Mouse (Mus musculus) olfactory bulb, adult 2 months (tissue): Measurements from ENCODE around the gene Pde6b. TPM values are rescaled to one million over a fixed set of nuclear protein-coding genes. Genes with fewer than 3 reads are reported as not detected.

Experiments
- H3K27ac ChIP-seq: fragments of 200-500 bp; 2 replicates; pipeline ENCODE4 v1.5.1; 2012; ENCODE audit warnings: low read depth, low read length; ENCODE audit not compliant: insufficient read depth
- H3K4me1 ChIP-seq: fragments of 200-500 bp; 2 replicates; pipeline ENCODE4 v1.6.1; 2012; ENCODE audit warnings: low read length; ENCODE audit not compliant: control insufficient read depth, insufficient read depth
- H3K4me3 ChIP-seq: fragments of 200-500 bp; 2 replicates; pipeline ENCODE4 v1.5.1; 2012; ENCODE audit warnings: mild to moderate bottlenecking, low read depth, low read length, moderate library complexity; ENCODE audit not compliant: insufficient read depth
- CTCF ChIP-seq: fragments of 200-500 bp; IDR thresholded peaks from 2 replicates; pipeline ENCODE4 v1.5.1; 2012; ENCODE audit warnings: low read depth, mild to moderate bottlenecking, low read length, moderate library complexity; ENCODE audit not compliant: insufficient read depth
- POLR2A ChIP-seq: fragments of 200-500 bp; IDR thresholded peaks from 2 replicates; pipeline ENCODE4 v1.6.1; 2012; ENCODE audit warnings: mild to moderate bottlenecking, low read depth, low read length, moderate library complexity; ENCODE audit not compliant: insufficient read depth
- WGBS: fragments of 180-500 bp; shearing (Covaris S2); methylation state at CpG from one replicate; pipeline ENCODE4 v1.1.7; 2018; 5-methylcytosine and 5-hydroxymethylcytosine counted together
- polyA plus RNA-seq: library from polyadenylated mRNA; stranded (reverse); fragments of >200 nt; gene quantifications from 2 replicates; pipeline ENCODE4 v1.2.4, GENCODE M21; 2012; ENCODE audit warnings: low replicate concordance; ENCODE audit not compliant: missing spikeins, insufficient read depth, insufficient read length

Gene Pde6b
- polyA plus RNA-seq, 1 experiment, result not detected

- peak overlapping the region; percentile 72 for H3K27ac ChIP-seq
- peaks cover 20% of the 10 kb centered on the region for H3K4me1 ChIP-seq
- TF ChIP-seq POLR2A, result no peak
- no peak for TF ChIP-seq CTCF
- WGBS, result 2% methylated on average over 60 of the region's 60 CpGs
- peak overlapping the region; percentile 83 for H3K4me3 ChIP-seq
Observed at GRCm38 (mm10) chr5:108366328-108366983, 21.7 kb upstream of the Pde6b start.

- TF ChIP-seq CTCF, result no peak
- TF ChIP-seq POLR2A, result no peak
- peak overlapping the region; percentile 72 for H3K27ac ChIP-seq
- H3K4me3 ChIP-seq, result peak overlapping the region; percentile 83
- WGBS, result 3% methylated on average over 96 of the region's 100 CpGs
- H3K4me1 ChIP-seq, result peaks cover 20% of the 10 kb centered on the region
Observed at GRCm38 (mm10) chr5:108366984-108367841, 21.0 kb upstream of the Pde6b start.

- Histone ChIP-seq H3K4me3 (peak within 1 kb of the TSS; percentile 83), H3K27ac (peak within 1 kb of the TSS; percentile 85)
- 6% methylated on average over 31 of the region's 36 CpGs for WGBS
Observed at GRCm38 (mm10) chr5:108367871-108368332, 20.3 kb upstream of the Pde6b start, which contains the start of gene Gm42517. TSS of gene Gm42517 (minus strand) at chr5:108367922.

GRCm38 (mm10) chr5:108368446-108368845, 19.7 kb upstream of the Pde6b start:
- 3% methylated on average over 6 of the region's 6 CpGs for WGBS
- TF ChIP-seq CTCF, result no peak
- TF ChIP-seq POLR2A, result no peak
- peaks cover 20% of the 10 kb centered on the region for H3K4me1 ChIP-seq
- H3K27ac ChIP-seq, result peak overlapping the region; percentile 85
- H3K4me3 ChIP-seq, result peak overlapping the region; percentile 83

More at GRCm38 (mm10) chr5:108367871-108368332, 20.3 kb upstream of the Pde6b start, which contains the start of gene Gm42517:
- H3K4me1 ChIP-seq, result peaks cover 20% of the 10 kb centered on the region
- no peak for TF ChIP-seq POLR2A
- TF ChIP-seq CTCF, result no peak

- TF ChIP-seq POLR2A, result peak; percentile 49
- TF ChIP-seq CTCF, result no peak
- Histone ChIP-seq H3K4me1 (peaks cover 20% of the 10 kb centered on the region), H3K27ac (peak overlapping the region; percentile 85), H3K4me3 (peak overlapping the region; percentile 83)
- WGBS, result under 1% methylated on average over 49 of the region's 49 CpGs
Observed at GRCm38 (mm10) chr5:108368851-108369621, 19.2 kb upstream of the Pde6b start.

GRCm38 (mm10) chr5:108369964-108370363, 18.2 kb upstream of the Pde6b start:
- Histone ChIP-seq H3K27ac (peak overlapping the region; percentile 5; the same call in 1 of the 2 replicates), H3K4me3 (no peak overlapping the region), H3K4me1 (peaks cover 16% of the 10 kb centered on the region)
- TF ChIP-seq POLR2A (no peak), CTCF (no peak)
- 16% methylated on average over 6 of the region's 6 CpGs for WGBS

GRCm38 (mm10) chr5:108374079-108374478, 14.1 kb upstream of the Pde6b start:
- TF ChIP-seq CTCF, result no peak
- no peak for TF ChIP-seq POLR2A
- Histone ChIP-seq H3K4me1 (peaks cover 12% of the 10 kb centered on the region), H3K4me3 (no peak overlapping the region), H3K27ac (no peak overlapping the region)
- 68% methylated on average over 5 of the region's 5 CpGs for WGBS

GRCm38 (mm10) chr5:108376059-108376458, 12.1 kb upstream of the Pde6b start:
- TF ChIP-seq CTCF (no peak), POLR2A (no peak)
- H3K27ac ChIP-seq, result no peak overlapping the region
- no peak overlapping the region for H3K4me3 ChIP-seq
- H3K4me1 ChIP-seq, result no peaks in the 10 kb centered on the region
- WGBS, result 59% methylated on average over 1 of the region's 1 CpGs
